Mouse (Mus musculus) C2C12 (cell line): ENCODE data around the gene Spsb3.

Source experiments
- CTCF ChIP-seq: IDR thresholded peaks from one replicate; pipeline ENCODE4 v1.5.1; 2011; ENCODE audit not compliant: control insufficient read depth, insufficient read depth, insufficient read length
- FOSL1 ChIP-seq: IDR thresholded peaks from one replicate; pipeline ENCODE4 v1.8.0; 2011; ENCODE audit warnings: mild to moderate bottlenecking, low read length; ENCODE audit not compliant: poor library complexity, insufficient read depth, severe bottlenecking
- MAX ChIP-seq: IDR thresholded peaks from one replicate; pipeline ENCODE4 v1.6.1; 2011; ENCODE audit warnings: mild to moderate bottlenecking, control low read depth
- MYOG ChIP-seq: IDR thresholded peaks from one replicate; pipeline ENCODE4 v1.6.1; 2011; ENCODE audit not compliant: control insufficient read depth, insufficient read length; ENCODE audit errors: extremely low read depth
- USF1 ChIP-seq: IDR thresholded peaks from one replicate; pipeline ENCODE4 v1.6.1; 2011; ENCODE audit warnings: low read depth, mild to moderate bottlenecking, control low read depth, moderate library complexity

DNA sequence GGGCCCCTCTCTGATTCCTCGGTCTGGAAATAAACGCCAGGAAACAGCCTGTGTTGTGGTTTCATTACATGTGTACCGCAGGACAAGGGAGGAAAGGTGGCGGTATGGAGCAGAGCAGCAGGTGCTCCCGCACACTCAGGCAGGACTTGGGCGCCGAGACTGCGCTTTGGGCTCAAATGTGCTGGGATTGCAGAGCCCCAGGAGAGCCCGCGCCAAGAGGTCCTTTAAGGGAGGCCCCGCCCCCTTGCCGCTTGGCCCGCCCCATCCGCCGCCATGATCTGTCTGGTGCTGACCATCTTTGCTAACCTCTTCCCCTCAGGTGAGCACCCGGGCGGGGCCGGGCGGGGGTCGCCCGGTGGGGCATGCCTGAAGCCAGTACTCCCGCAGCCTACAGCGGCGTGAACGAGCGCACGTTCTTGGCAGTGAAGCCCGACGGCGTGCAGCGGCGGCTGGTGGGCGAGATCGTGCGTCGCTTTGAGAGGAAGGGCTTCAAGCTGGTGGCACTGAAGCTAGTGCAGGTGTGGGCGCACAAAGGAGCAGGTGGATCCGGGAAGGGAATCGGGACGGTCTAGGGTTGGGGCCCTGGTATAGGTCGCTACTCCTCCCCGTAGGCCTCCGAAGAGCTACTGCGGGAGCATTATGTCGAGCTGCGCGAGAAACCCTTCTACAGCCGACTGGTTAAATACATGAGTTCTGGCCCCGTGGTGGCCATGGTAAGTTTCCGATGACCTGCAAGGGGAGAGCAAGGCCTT, 10.0 kb downstream of the Spsb3 start, which contains the start of gene Nme3:
- no peak for TF ChIP-seq CTCF
- TF ChIP-seq USF1: no peak
- TF ChIP-seq FOSL1: no peak
- no peak for TF ChIP-seq MYOG
- no peak for TF ChIP-seq MAX
